Mouse (Mus musculus): ENCODE results near the gene Lrrc58. TPM values are rescaled to one million over a fixed set of nuclear protein-coding genes. Genes with fewer than 3 reads are reported as not detected.

Lrrc58 gene
- polyA plus RNA-seq, 1 experiment: 31.1 TPM

DNA sequence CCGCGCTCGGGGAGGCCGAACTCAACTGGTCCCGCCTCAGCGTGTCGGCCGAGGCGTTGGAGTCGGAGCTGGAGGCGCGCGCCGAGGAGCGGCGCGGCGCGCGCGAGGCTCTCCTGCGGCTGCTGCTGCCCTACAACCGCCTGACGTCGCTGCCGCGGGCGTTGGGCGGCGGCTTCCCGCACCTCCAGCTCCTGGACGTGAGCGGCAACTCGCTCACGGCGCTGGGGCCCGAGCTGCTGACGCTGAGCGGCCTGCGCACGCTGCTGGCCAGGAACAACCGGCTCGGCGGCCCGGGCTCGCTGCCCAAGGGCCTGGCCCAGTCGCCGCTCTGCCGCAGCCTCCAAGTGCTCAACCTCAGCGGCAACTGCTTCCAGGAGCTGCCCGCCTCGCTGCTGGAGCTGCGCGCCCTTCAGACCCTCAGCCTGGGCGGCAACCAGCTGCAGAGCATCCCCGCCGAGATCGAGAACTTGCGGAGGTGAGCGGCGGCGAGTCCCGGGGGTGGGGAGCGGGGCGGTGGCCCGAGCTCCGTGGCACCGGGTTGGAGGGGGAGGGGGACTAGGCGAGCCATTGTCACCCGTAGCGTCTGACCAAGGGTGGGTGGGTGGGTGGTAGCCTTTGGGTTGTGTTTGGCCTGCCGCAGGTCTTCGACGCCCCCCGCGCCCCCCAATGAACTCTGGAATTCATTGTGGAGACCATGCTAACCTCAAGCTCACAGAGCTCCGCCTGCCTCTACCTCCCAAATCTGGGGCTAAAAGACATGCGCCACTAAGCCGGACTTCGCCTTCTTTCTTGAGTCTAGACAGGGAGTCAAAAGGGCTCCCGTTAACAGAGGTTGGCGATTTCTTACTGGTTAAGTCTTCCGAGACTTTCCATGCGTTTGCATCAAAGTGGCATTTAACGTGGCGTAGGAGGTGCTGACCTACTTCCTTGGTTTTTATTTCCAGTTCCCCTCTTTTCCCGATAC lies 599 bp downstream of the Lrrc58 start:
- DNase-seq (ENCODE audit: low read depth): no peak

DNA sequence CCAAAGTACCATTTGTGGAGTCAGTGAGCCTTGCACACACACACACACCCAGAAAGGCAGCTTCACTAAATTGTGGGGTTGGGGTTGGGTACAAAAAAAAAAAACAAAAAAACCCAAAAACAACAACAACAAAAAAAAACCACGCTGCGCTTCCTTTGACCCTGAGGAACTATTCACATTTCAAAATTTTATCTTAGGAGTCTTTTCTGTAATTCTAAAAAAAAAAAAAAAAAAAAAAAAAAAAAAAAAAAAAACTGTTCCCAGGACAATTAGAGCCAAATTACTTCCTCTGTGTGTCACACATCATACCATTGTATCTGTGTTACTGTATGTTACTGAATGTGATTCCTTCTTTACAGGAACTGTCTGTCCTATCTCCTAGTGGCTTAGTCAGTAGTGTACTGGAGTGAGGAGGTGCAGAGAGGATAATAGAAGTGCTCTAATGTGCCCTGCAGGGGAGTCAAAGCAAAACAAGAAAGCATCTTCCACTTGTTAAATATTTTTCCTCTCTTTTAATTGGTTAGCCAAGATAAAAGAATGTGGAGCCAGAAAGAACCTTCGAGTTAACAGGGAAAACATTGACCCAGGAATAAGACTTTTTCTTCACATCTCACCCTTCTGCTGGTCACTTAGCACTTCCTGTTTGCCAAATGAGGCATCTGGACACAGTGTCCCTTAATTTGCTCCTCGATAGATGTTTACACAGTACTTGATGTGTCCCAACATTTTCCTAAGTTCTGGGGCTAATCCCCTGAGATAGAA lies 1.5 kb downstream of the Lrrc58 start:
- DNase-seq (ENCODE audit: low read depth): no peak

- DNase-seq (ENCODE audit: low read depth): no peak
Measured at GRCm38 (mm10) chr16:37871112-37871715, 3.0 kb downstream of the Lrrc58 start.

DNA sequence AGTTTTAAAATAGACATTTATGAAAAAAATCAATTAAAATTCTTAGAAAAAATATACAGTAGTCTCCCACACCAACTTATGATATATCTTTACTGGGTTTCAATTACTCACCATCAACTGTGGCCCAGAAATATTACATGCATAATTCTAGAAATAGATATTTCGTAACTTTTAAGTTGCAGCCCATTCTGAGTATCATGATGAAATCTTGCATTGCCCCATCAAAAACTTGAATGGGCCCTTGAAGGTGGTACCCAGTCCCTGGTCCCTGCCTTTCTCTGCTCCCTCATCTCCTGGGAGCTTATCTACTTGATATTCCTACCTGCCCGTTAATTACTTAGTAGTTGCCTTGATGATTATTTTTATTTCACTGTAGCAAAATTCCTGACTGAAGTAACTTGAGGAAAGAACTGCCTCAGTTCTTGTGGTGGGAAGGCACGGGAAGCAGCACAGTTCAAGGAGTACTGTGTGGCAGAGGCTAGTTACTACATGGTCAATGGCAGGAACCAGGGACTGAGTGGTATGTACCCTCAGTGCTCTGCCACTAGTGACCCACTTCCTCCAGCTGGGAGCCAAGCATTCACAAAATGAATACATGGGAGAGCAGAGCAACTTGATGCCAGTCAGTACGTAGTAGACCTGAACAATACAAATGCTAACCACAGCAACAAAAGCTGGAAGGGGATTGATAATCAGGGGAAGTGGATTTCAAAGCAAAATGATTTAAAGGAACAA lies 6.5 kb downstream of the Lrrc58 start:
- DNase-seq (ENCODE audit: low read depth): no peak

GRCm38 (mm10) chr16:37877406-37877805 lies 9.2 kb downstream of the Lrrc58 start:
- no peak for DNase-seq (ENCODE audit: low read depth)

- DNase-seq (ENCODE audit: low read depth): no peak
Measured at GRCm38 (mm10) chr16:37878951-37879505, 10.8 kb downstream of the Lrrc58 start.

- no peak for DNase-seq (ENCODE audit: low read depth)
Measured at GRCm38 (mm10) chr16:37879750-37880419, 11.7 kb downstream of the Lrrc58 start.

DNA sequence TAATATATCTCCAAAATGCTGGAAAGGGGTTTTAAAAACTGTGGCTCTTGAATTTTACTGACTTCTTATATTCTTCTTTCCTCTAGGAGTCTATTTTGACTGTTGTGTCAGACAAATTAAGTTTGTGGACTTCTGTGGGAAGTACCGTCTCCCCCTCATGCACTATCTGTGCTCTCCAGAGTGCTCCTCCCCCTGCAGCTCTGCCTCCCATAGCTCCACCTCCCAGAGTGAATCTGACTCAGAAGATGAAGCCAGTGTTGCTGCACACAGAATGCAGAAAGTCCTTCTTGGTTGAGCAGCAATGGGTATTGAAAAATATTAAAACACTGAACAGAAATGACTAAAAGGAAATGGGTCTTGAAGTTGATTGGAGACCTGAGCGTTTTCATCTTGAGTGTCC lies 13.0 kb downstream of the Lrrc58 start:
- DNase-seq (ENCODE audit: low read depth): no peak

DNA sequence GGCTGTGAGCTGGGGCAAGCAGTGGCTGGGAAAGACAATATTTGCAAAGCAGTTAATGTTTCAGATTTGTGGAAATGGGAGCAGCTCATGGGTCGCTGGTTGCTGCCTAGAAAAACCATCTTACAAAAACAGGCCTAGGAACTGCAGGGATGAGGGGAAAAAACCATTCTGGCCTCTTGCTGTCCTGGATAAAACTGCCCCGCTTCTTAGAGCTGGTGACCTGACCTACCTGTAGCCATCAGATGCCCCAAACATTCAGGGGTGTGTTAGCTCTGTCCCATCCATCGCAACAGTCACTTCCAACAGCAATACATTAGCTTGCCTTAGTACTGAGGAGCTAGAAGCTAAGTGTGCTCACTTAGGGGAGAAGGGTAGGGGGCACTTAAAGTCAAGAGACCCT lies 20.8 kb downstream of the Lrrc58 start:
- DNase-seq (ENCODE audit: low read depth): no peak

DNA sequence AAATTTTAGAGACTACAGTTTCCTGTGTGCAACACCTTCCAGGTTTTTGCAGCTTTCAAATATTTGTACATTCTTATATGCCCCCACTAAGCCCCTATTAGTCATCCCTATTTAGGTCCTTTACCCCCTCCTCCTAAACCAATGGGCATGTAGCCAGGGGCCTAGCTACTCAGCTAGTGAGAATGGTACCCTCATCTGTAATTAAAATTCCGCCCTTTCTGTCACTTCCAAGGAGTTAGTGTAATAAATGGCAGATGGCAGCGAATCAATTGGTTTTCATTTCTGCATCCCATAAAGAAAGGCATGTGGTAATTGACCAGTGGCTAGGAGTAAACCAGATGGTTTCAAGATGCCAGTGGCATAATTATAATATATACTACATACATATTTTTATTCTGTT lies 24.5 kb downstream of the Lrrc58 start:
- DNase-seq (ENCODE audit: low read depth): no peak

- no peak for DNase-seq (ENCODE audit: low read depth)
Measured at GRCm38 (mm10) chr16:37893381-37893780, 25.2 kb downstream of the Lrrc58 start.

DNA sequence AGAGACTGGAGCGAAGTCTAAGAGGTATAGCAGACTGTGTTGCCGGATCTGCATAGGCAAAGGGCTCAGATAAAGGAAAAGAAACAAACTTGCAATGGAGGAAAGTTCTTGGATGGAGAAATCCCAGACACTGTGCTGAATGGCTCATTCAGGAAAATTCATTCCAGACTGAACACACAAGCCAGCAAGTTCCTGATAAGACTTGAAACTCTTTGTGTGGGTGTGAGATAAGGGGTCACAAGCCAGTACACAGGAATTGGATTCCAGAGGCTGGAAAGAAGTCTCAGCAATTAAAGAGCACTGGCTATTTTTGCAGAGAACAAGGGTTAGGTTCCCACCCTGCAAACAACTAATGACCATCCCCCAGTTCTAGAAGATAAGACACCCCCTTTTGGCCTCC lies 25.8 kb downstream of the Lrrc58 start:
- no peak for DNase-seq (ENCODE audit: low read depth)

- no peak for DNase-seq (ENCODE audit: low read depth)
Measured at GRCm38 (mm10) chr16:37898790-37899189, 30.6 kb downstream of the Lrrc58 start.

- DNase-seq (ENCODE audit: low read depth): no peak
Measured at GRCm38 (mm10) chr16:37899357-37899756, 31.2 kb downstream of the Lrrc58 start.

GRCm38 (mm10) chr16:37901318-37901717 lies 33.1 kb downstream of the Lrrc58 start:
- no peak for DNase-seq (ENCODE audit: low read depth)

- no peak for DNase-seq (ENCODE audit: low read depth)
Measured at GRCm38 (mm10) chr16:37906456-37906855, 38.3 kb downstream of the Lrrc58 start.

DNA sequence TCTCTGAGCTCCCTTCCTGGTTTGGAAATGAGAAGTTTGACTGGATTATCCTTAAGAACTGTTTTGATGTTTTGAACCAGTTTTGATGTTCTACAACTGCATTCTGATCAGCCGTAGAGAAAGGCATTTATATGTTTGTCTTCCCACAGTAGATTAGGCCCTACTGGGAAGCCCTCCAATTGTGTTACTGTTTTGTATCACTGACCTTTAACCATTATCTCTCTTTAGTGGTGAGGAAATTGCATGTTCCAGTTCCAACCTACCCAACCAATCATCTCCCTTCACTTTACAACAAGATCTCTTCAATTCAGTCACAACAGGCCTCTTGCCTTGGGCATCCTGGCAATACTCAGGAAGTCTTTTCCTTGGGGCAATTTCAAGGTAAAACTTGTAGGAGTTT lies 42.9 kb downstream of the Lrrc58 start:
- DNase-seq (ENCODE audit: low read depth): no peak

DNA sequence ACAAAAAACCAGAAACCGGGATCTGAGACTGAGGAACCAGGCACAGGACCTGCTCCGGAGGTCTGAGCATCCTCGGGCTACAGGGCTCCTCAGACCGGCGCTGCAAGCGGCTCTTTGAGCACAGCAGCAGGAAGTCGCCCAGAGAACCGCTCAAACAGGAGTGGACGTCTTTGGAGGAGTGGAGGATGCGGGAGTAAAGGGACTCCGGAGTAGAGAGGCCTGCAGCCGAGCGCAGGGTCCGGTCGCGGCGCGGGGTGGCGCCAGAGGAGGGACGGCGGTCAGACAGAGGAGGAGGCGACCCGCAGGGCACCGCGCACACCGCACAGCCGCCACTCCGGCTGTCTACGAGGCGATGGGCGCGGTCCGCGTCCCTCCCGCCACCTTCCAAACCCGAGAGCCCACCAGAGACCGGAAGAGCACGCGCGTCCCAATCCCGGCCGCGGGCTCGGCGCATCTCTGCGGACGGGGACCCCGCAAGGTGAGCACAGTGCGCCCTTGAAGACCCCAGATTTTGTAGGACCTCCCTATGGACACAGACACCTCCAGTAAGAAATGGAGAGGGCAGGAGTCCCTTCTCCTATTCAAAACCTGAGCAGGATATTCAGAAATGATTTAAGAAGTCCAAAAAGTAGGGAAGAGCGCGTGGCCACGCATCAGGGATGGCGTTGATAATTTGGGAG lies 48.1 kb downstream of the Lrrc58 start, which contains the start of gene Gpr156:
TSS of gene Gpr156 (plus strand) at position 359 of the 680 bp plus-strand sequence.
- DNase-seq (ENCODE audit: low read depth): no peak

DNA sequence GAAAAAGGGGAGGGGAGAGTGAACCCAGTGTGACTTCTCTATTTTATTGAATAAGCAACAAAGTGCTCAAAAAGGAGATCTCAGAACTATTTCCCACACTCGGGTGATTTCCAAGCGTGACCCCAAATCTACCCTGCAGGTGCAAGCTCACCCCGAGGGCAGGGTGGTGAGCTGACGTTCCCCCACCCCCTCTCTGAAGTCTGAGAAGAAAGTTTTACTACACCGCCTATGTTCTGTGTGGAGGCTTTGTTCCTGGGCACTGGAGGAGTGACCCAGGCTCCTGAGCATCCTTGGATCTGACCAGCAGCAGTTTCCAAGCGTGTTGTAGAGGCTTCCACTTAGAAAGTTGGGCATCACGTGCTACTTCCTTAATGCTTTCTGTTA lies 48.6 kb downstream of the Lrrc58 start:
- no peak for DNase-seq (ENCODE audit: low read depth)

DNA sequence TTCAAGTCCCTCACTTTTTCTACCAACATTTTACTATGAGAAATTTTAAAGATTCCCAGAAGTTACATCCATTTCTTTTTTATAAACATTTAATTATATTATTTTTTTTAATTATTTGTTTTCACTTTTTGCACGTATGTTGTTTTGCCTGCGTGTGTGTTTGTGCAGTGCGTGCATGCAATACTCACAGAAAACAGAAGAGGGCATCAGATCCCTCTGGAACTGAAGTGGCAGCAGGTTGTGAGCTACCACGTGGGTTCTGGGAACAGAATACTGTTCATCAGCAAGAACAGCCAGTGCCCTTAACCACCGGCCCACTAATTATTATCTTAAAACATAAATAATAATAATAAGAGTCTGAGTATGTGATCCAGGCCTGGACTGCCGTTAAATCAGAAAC lies 50.8 kb downstream of the Lrrc58 start:
- DNase-seq (ENCODE audit: low read depth): no peak

Data from gonadal fat pad, adult 2 months (tissue).